Mouse (Mus musculus): ENCODE results near the gene Dnajc5g. TPM values are rescaled to one million over a fixed set of nuclear protein-coding genes. Genes with fewer than 3 reads are reported as not detected.

The Dnajc5g gene
- polyA plus RNA-seq, 1 experiment from 2014 or later = not detected

- WGBS = 80% methylated on average over 8 of the region's 8 CpGs
- Histone ChIP-seq H3K27me3 (replicated peaks; ENCODE audit: insufficient read depth, low read length) (no peaks in the 10 kb centered on the region), H3K4me2 (replicated peaks; ENCODE audit: low read depth, low read length) (no peak overlapping the region)
Measured at GRCm38 (mm10) chr5:31121111-31121510, 15.0 kb downstream of the Dnajc5g start.

GRCm38 (mm10) chr5:31123481-31123880 lies 17.4 kb downstream of the Dnajc5g start:
- no peak overlapping the region for H3K9ac ChIP-seq (replicated peaks; ENCODE audit: low read depth)

More at GRCm38 (mm10) chr5:31121111-31121510, 15.0 kb downstream of the Dnajc5g start:
- Histone ChIP-seq H3K9me3 (ENCODE audit: low read length) (no peaks in the 10 kb centered on the region), H3K36me3 (ENCODE audit: insufficient read depth, low read length) (no peaks in the 10 kb centered on the region), H3K4me3 (ENCODE audit: low read depth, low read length) (no peak overlapping the region), H3K27ac (ENCODE audit: low read length) (no peak overlapping the region), H3K9ac (replicated peaks; ENCODE audit: low read depth) (no peak overlapping the region), H3K4me1 (ENCODE audit: insufficient read depth, low read depth, low read length) (no peaks in the 10 kb centered on the region)
- DNase-seq (ENCODE audit: low spot score) = no peak
- ATAC-seq = no peak
- TF ChIP-seq CTCF (IDR thresholded peaks at IDR 0.05) (no peak), EP300 (IDR thresholded peaks at IDR 0.05) (no peak)

GRCm38 (mm10) chr5:31126050-31126449 lies 20.0 kb downstream of the Dnajc5g start:
- Histone ChIP-seq H3K27ac (ENCODE audit: low read length) (no peak overlapping the region), H3K9me3 (ENCODE audit: low read length) (no peaks in the 10 kb centered on the region), H3K4me3 (ENCODE audit: low read depth, low read length) (no peak overlapping the region), H3K27me3 (replicated peaks; ENCODE audit: insufficient read depth, low read length) (no peaks in the 10 kb centered on the region), H3K9ac (replicated peaks; ENCODE audit: low read depth) (no peak overlapping the region), H3K36me3 (ENCODE audit: insufficient read depth, low read length) (no peaks in the 10 kb centered on the region), H3K4me1 (ENCODE audit: insufficient read depth, low read depth, low read length) (no peaks in the 10 kb centered on the region), H3K4me2 (replicated peaks; ENCODE audit: low read depth, low read length) (no peak overlapping the region)
- no peak for DNase-seq (ENCODE audit: low spot score)
- 37% methylated on average over 5 of the region's 5 CpGs for WGBS
- no peak for TF ChIP-seq CTCF (IDR thresholded peaks at IDR 0.05)
- no peak for TF ChIP-seq EP300 (IDR thresholded peaks at IDR 0.05)
- no peak for ATAC-seq

More at GRCm38 (mm10) chr5:31123481-31123880, 17.4 kb downstream of the Dnajc5g start:
- H3K27me3 ChIP-seq (replicated peaks; ENCODE audit: insufficient read depth, low read length) = no peaks in the 10 kb centered on the region
- no peaks in the 10 kb centered on the region for H3K9me3 ChIP-seq (ENCODE audit: low read length)
- H3K4me1 ChIP-seq (ENCODE audit: insufficient read depth, low read depth, low read length) = no peaks in the 10 kb centered on the region
- TF ChIP-seq CTCF (IDR thresholded peaks at IDR 0.05) (no peak), EP300 (IDR thresholded peaks at IDR 0.05) (no peak)
- 33% methylated on average over 2 of the region's 2 CpGs for WGBS
- H3K36me3 ChIP-seq (ENCODE audit: insufficient read depth, low read length) = no peaks in the 10 kb centered on the region
- DNase-seq (ENCODE audit: low spot score) (no peak), ATAC-seq (no peak)
- no peak overlapping the region for H3K27ac ChIP-seq (ENCODE audit: low read length)
- no peak overlapping the region for H3K4me3 ChIP-seq (ENCODE audit: low read depth, low read length)
- no peak overlapping the region for H3K4me2 ChIP-seq (replicated peaks; ENCODE audit: low read depth, low read length)

GRCm38 (mm10) chr5:31136730-31137424 lies 30.8 kb downstream of the Dnajc5g start:
- Histone ChIP-seq H3K36me3 (ENCODE audit: insufficient read depth, low read length) (no peaks in the 10 kb centered on the region; the same call in 1 of the 2 replicates), H3K9ac (replicated peaks; ENCODE audit: low read depth) (no peak overlapping the region), H3K9me3 (ENCODE audit: low read length) (no peaks in the 10 kb centered on the region), H3K4me1 (ENCODE audit: insufficient read depth, low read depth, low read length) (0 out of 2 replicates have a peak, but pooled peaks cover 4% of the 10 kb centered on the region), H3K4me2 (replicated peaks; ENCODE audit: low read depth, low read length) (no peak overlapping the region), H3K27me3 (replicated peaks; ENCODE audit: insufficient read depth, low read length) (peaks cover 42% of the 10 kb centered on the region), H3K27ac (ENCODE audit: low read length) (no peak overlapping the region), H3K4me3 (ENCODE audit: low read depth, low read length) (no peak overlapping the region)
- ATAC-seq (no peak), DNase-seq (ENCODE audit: low spot score) (no peak)
- TF ChIP-seq CTCF (IDR thresholded peaks at IDR 0.05) (no peak), EP300 (IDR thresholded peaks at IDR 0.05) (no peak)
- under 1% methylated on average over 30 of the region's 33 CpGs for WGBS

- H3K27me3 ChIP-seq (replicated peaks; ENCODE audit: insufficient read depth, low read length) = peaks cover 42% of the 10 kb centered on the region
- H3K9me3 ChIP-seq (ENCODE audit: low read length) = no peaks in the 10 kb centered on the region
- no peak overlapping the region for H3K9ac ChIP-seq (replicated peaks; ENCODE audit: low read depth)
- no peak for ATAC-seq
- TF ChIP-seq EP300 (IDR thresholded peaks at IDR 0.05) (no peak), CTCF (IDR thresholded peaks at IDR 0.05) (no peak)
- H3K4me1 ChIP-seq (ENCODE audit: insufficient read depth, low read depth, low read length) = 0 out of 2 replicates have a peak, but pooled peaks cover 4% of the 10 kb centered on the region
- 0 out of 2 replicates have a peak overlapping the region, but pooled peaks have one; percentile 22 for H3K4me2 ChIP-seq (replicated peaks; ENCODE audit: low read depth, low read length)
- H3K36me3 ChIP-seq (ENCODE audit: insufficient read depth, low read length) = no peaks in the 10 kb centered on the region; the same call in 1 of the 2 replicates
- no peak for DNase-seq (ENCODE audit: low spot score)
- no peak overlapping the region for H3K27ac ChIP-seq (ENCODE audit: low read length)
- WGBS = 3% methylated on average over 13 of the region's 13 CpGs
- H3K4me3 ChIP-seq (ENCODE audit: low read depth, low read length) = 0 out of 2 replicates have a peak overlapping the region, but pooled peaks have one; percentile 10
Measured at GRCm38 (mm10) chr5:31137658-31138057, 31.6 kb downstream of the Dnajc5g start.

- Histone ChIP-seq H3K4me1 (ENCODE audit: insufficient read depth, low read depth, low read length) (0 out of 2 replicates have a peak, but pooled peaks cover 4% of the 10 kb centered on the region), H3K4me2 (replicated peaks; ENCODE audit: low read depth, low read length) (peak within 1 kb of the TSS; percentile 22), H3K4me3 (ENCODE audit: low read depth, low read length) (peak within 1 kb of the TSS; percentile 10; the same call in 1 of the 2 replicates), H3K36me3 (ENCODE audit: insufficient read depth, low read length) (no peaks in the 10 kb centered on the region; the same call in 1 of the 2 replicates), H3K27ac (ENCODE audit: low read length) (no peak within 1 kb of the TSS), H3K9ac (replicated peaks; ENCODE audit: low read depth) (no peak within 1 kb of the TSS), H3K27me3 (replicated peaks; ENCODE audit: insufficient read depth, low read length) (peaks cover 42% of the 10 kb centered on the region), H3K9me3 (ENCODE audit: low read length) (no peaks in the 10 kb centered on the region)
- ATAC-seq (peak; percentile 50; the same call in 1 of the 2 replicates), DNase-seq (ENCODE audit: low spot score) (peak; percentile 24)
- TF ChIP-seq CTCF (IDR thresholded peaks at IDR 0.05) = no peak
- no peak for TF ChIP-seq EP300 (IDR thresholded peaks at IDR 0.05)
- 1% methylated on average over 52 of the region's 52 CpGs for WGBS
Measured at GRCm38 (mm10) chr5:31138241-31138967, 32.3 kb downstream of the Dnajc5g start, which contains the start of gene Ucn. Gene Ucn (minus strand): TSS chr5:31138829.

Measured in lung, postnatal 0 days (tissue).